Comparison of ENCODE assay signal across 14 mouse cellular contexts in genomic region chr11:114231841-114232240, GRCm38 (mm10).
DNase-seq lines count a peak whose midpoint lies in the region; ATAC-seq lines count a peak whose summit lies in the region.
"Had no signal": no experiment of that assay in that cellular context is flagged by ENCODE, and none has a peak within 500 bp of the region (broad histone marks: within the 10 kb centered on the region; RNA-seq: fewer than 3 reads in every experiment).

No protein-coding gene starts in this region.

- H3K9me3 ChIP-seq in heart, embryonic 12.5 days (replicated peaks) = no peaks in the 10 kb centered on the region
- H3K9me3 ChIP-seq in midbrain, embryonic 10.5 days (replicated peaks) = no peaks in the 10 kb centered on the region
- H3K9me3 ChIP-seq in midbrain, embryonic 13.5 days = no peaks in the 10 kb centered on the region; the same call in 1 of the 2 replicates
- H3K9me3 ChIP-seq: embryonic facial prominence, embryonic 10.5 days; heart, embryonic 15.5 days; midbrain, embryonic 15.5 days had no signal

- H3K4me2 ChIP-seq in heart, embryonic 12.5 days = no peak overlapping the region
- no peak overlapping the region for H3K4me2 ChIP-seq in midbrain, embryonic 13.5 days (replicated peaks)
- H3K4me2 ChIP-seq: heart, embryonic 15.5 days; midbrain, embryonic 15.5 days had no signal

- intact Hi-C loops in heart, postnatal 10 days (cut with DNase I) = no loop called here
- intact Hi-C loops in heart, postnatal 36 days (cut with DNase I) = no loop called here

- WGBS in heart, embryonic 12.5 days = 58% methylated on average over 4 of the region's 4 CpGs
- WGBS in midbrain, embryonic 10.5 days = 68% methylated on average over 4 of the region's 4 CpGs
- WGBS in midbrain, embryonic 13.5 days = 72% methylated on average over 4 of the region's 4 CpGs

- no peak overlapping the region for H3K27ac ChIP-seq in heart, embryonic 12.5 days (ENCODE audit: poor library complexity, severe bottlenecking)
- peak overlapping the region; percentile 46; the same call in 1 of the 2 replicates for H3K27ac ChIP-seq in midbrain, embryonic 10.5 days (replicated peaks)
- no peak overlapping the region for H3K27ac ChIP-seq in midbrain, embryonic 13.5 days
- H3K27ac ChIP-seq: embryonic facial prominence, embryonic 10.5 days; heart, embryonic 15.5 days; liver, embryonic 14.5 days; midbrain, embryonic 15.5 days had no signal

- ATAC-seq in heart, embryonic 12.5 days (ENCODE audit: insufficient number of reproducible peaks, low FRiP score) = no peak
- no peak for ATAC-seq in midbrain, embryonic 13.5 days
- no peak for ATAC-seq in CD4-positive, CD25-positive, alpha-beta regulatory T cell, adult 4 months
- ATAC-seq: midbrain, embryonic 15.5 days had no signal

- H3K4me1 ChIP-seq in heart, embryonic 12.5 days (replicated peaks) = no peaks in the 10 kb centered on the region
- H3K4me1 ChIP-seq in midbrain, embryonic 10.5 days = 0 out of 2 replicates have a peak, but pooled peaks cover 2% of the 10 kb centered on the region
- peaks cover 16% of the 10 kb centered on the region for H3K4me1 ChIP-seq in midbrain, embryonic 13.5 days (replicated peaks)

- no peak overlapping the region for H3K4me3 ChIP-seq in heart, embryonic 12.5 days
- H3K4me3 ChIP-seq in midbrain, embryonic 10.5 days = no peak overlapping the region
- no peak overlapping the region for H3K4me3 ChIP-seq in midbrain, embryonic 13.5 days (replicated peaks)
- H3K4me3 ChIP-seq: embryonic facial prominence, embryonic 10.5 days; heart, embryonic 15.5 days; midbrain, embryonic 15.5 days had no signal

- H3K27me3 ChIP-seq in heart, embryonic 12.5 days (replicated peaks) = no peaks in the 10 kb centered on the region
- no peaks in the 10 kb centered on the region for H3K27me3 ChIP-seq in midbrain, embryonic 10.5 days (ENCODE audit: low read depth, poor library complexity, severe bottlenecking)
- H3K27me3 ChIP-seq in midbrain, embryonic 13.5 days = 0 out of 2 replicates have a peak, but pooled peaks cover 4% of the 10 kb centered on the region
- H3K27me3 ChIP-seq: heart, embryonic 15.5 days; midbrain, embryonic 15.5 days had no signal

- H3K36me3 ChIP-seq in heart, embryonic 12.5 days = no peaks in the 10 kb centered on the region
- no peaks in the 10 kb centered on the region for H3K36me3 ChIP-seq in midbrain, embryonic 10.5 days
- H3K36me3 ChIP-seq in midbrain, embryonic 13.5 days = no peaks in the 10 kb centered on the region
- H3K36me3 ChIP-seq: embryonic facial prominence, embryonic 10.5 days; heart, embryonic 15.5 days; midbrain, embryonic 15.5 days had no signal

- DNase-seq in heart, postnatal 10 days = peak; percentile 47 to 51
- no peak for DNase-seq in midbrain, embryonic 10.5 days (ENCODE audit: low spot score)
- DNase-seq in heart, postnatal 36 days = peak; percentile 35 to 39
- DNase-seq in lung, postnatal 36 days = peak; percentile 30
- DNase-seq: adrenal gland, postnatal 36 days; cerebellum, adult 11-12 months; kidney, adult 8-10 months had no signal

- H3K9ac ChIP-seq in heart, embryonic 12.5 days = no peak overlapping the region
- no peak overlapping the region for H3K9ac ChIP-seq in midbrain, embryonic 13.5 days (replicated peaks)
- H3K9ac ChIP-seq: heart, embryonic 15.5 days; liver, embryonic 14.5 days; midbrain, embryonic 15.5 days had no signal
